Mouse (Mus musculus) embryonic facial prominence, embryonic 13.5 days (tissue): ENCODE data around the gene Runx3. TPM values are rescaled to one million over a fixed set of nuclear protein-coding genes. Genes with fewer than 3 reads are reported as not detected.

Source experiments
- ATAC-seq: fragments of 200-750 bp; cut with Nextera tagmentation; 2 replicates; pipeline ENCODE4 v1.8.0; 2017; ENCODE audit warnings: low read depth; ENCODE audit not compliant: insufficient number of reproducible peaks, insufficient read depth, low FRiP score, low TSS enrichment
- H3K27ac ChIP-seq: fragments of 300-500 bp; sonication (generic); 2 replicates; pipeline ENCODE4 v1.5.1; 2015; ENCODE audit warnings: moderate library complexity, mild to moderate bottlenecking, inconsistent platforms
- H3K27me3 ChIP-seq: fragments of 300-500 bp; sonication (generic); 2 replicates; pipeline ENCODE4 v1.6.1; 2015; ENCODE audit warnings: mild to moderate bottlenecking, inconsistent platforms
- H3K36me3 ChIP-seq: fragments of 300-500 bp; sonication (generic); 2 replicates; pipeline ENCODE4 v1.6.1; 2015; ENCODE audit warnings: mild to moderate bottlenecking, inconsistent platforms
- H3K4me1 ChIP-seq: fragments of 300-500 bp; sonication (generic); 2 replicates; pipeline ENCODE4 v1.6.1; 2015; ENCODE audit warnings: inconsistent platforms
- H3K4me2 ChIP-seq: fragments of 300-500 bp; sonication (generic); 2 replicates; pipeline ENCODE4 v1.6.1; 2015; ENCODE audit warnings: moderate library complexity, mild to moderate bottlenecking, inconsistent platforms
- H3K4me3 ChIP-seq: fragments of 300-500 bp; sonication (generic); 2 replicates; pipeline ENCODE4 v1.5.1; 2015; ENCODE audit warnings: mild to moderate bottlenecking, inconsistent platforms
- H3K9ac ChIP-seq: fragments of 300-500 bp; sonication (generic); 2 replicates; pipeline ENCODE4 v1.6.1; 2015; ENCODE audit warnings: mild to moderate bottlenecking, inconsistent platforms
- H3K9me3 ChIP-seq: fragments of 300-500 bp; sonication (generic); 2 replicates; pipeline ENCODE4 v1.6.1; 2016; ENCODE audit warnings: inconsistent platforms
- WGBS: fragments of 180-500 bp; shearing (Covaris S2); methylation state at CpG from one replicate; pipeline ENCODE4 v1.1.7; 2015; ENCODE audit warnings: mixed read lengths; 5-methylcytosine and 5-hydroxymethylcytosine counted together
- polyA plus RNA-seq: library from polyadenylated mRNA; unstranded; fragments of >200 nt; fragmentation: Nextera tagmentation; extraction: Ambion mirVana; gene quantifications from 2 replicates; pipeline ENCODE4 v1.2.1, GENCODE M21; 2015

Gene Runx3
- polyA plus RNA-seq, 1 experiment from 2014 or later: 3.1 TPM

- Histone ChIP-seq H3K4me2 (no peak overlapping the region), H3K9ac (no peak overlapping the region), H3K4me3 (no peak overlapping the region), H3K27me3 (peaks cover 9% of the 10 kb centered on the region; the same call in 1 of the 2 replicates), H3K4me1 (peaks cover 23% of the 10 kb centered on the region), H3K9me3 (no peaks in the 10 kb centered on the region), H3K27ac (no peak overlapping the region), H3K36me3 (no peaks in the 10 kb centered on the region)
- no peak for ATAC-seq
- WGBS: 83% methylated on average over 13 of the region's 13 CpGs
Observed at GRCm38 (mm10) chr4:135090613-135091012, 29.8 kb upstream of the Runx3 start.

- Histone ChIP-seq H3K36me3 (no peaks in the 10 kb centered on the region), H3K4me2 (no peak overlapping the region), H3K27me3 (peaks cover 5% of the 10 kb centered on the region; the same call in 1 of the 2 replicates), H3K4me3 (no peak overlapping the region), H3K27ac (no peak overlapping the region), H3K4me1 (peaks cover 26% of the 10 kb centered on the region), H3K9ac (no peak overlapping the region), H3K9me3 (no peaks in the 10 kb centered on the region)
- 21% methylated on average over 3 of the region's 3 CpGs for WGBS
- no peak for ATAC-seq
Observed at GRCm38 (mm10) chr4:135092871-135093270, 27.6 kb upstream of the Runx3 start.

- Histone ChIP-seq H3K9me3 (no peaks in the 10 kb centered on the region), H3K4me2 (no peak overlapping the region), H3K27ac (no peak overlapping the region), H3K27me3 (no peaks in the 10 kb centered on the region), H3K4me3 (no peak overlapping the region), H3K9ac (no peak overlapping the region), H3K4me1 (peaks cover 14% of the 10 kb centered on the region), H3K36me3 (no peaks in the 10 kb centered on the region)
- no peak for ATAC-seq
- 72% methylated on average over 8 of the region's 8 CpGs for WGBS
Observed at GRCm38 (mm10) chr4:135095693-135096092, 24.8 kb upstream of the Runx3 start.

GRCm38 (mm10) chr4:135097910-135098891 is 22.3 kb upstream of the Runx3 start:
- H3K4me3 ChIP-seq: no peak overlapping the region
- WGBS: 86% methylated on average over 17 of the region's 17 CpGs
- ATAC-seq: no peak

GRCm38 (mm10) chr4:135102019-135102740 is 18.3 kb upstream of the Runx3 start:
- Histone ChIP-seq H3K4me3 (no peak overlapping the region), H3K4me2 (no peak overlapping the region), H3K27me3 (peaks cover 16% of the 10 kb centered on the region), H3K27ac (no peak overlapping the region), H3K36me3 (no peaks in the 10 kb centered on the region), H3K9me3 (no peaks in the 10 kb centered on the region), H3K4me1 (peaks cover 4% of the 10 kb centered on the region; the same call in 1 of the 2 replicates), H3K9ac (no peak overlapping the region)
- ATAC-seq: no peak
- 78% methylated on average over 13 of the region's 13 CpGs for WGBS

More at GRCm38 (mm10) chr4:135097910-135098891, 22.3 kb upstream of the Runx3 start:
- H3K27ac ChIP-seq: no peak overlapping the region
- H3K36me3 ChIP-seq: no peaks in the 10 kb centered on the region
- H3K4me1 ChIP-seq: peaks cover 6% of the 10 kb centered on the region
- H3K9ac ChIP-seq: no peak overlapping the region
- H3K4me2 ChIP-seq: no peak overlapping the region
- 0 out of 2 replicates have a peak, but pooled peaks cover 4% of the 10 kb centered on the region for H3K27me3 ChIP-seq
- H3K9me3 ChIP-seq: no peaks in the 10 kb centered on the region

- Histone ChIP-seq H3K4me2 (no peak overlapping the region), H3K4me1 (peaks cover 4% of the 10 kb centered on the region; the same call in 1 of the 2 replicates), H3K27me3 (peaks cover 16% of the 10 kb centered on the region), H3K36me3 (no peaks in the 10 kb centered on the region), H3K9me3 (no peaks in the 10 kb centered on the region), H3K4me3 (no peak overlapping the region), H3K9ac (no peak overlapping the region), H3K27ac (no peak overlapping the region)
- no peak for ATAC-seq
- whole genome bisulfite sequencing: 38% methylated on average over 4 of the region's 4 CpGs
Observed at GRCm38 (mm10) chr4:135102761-135103160, 17.7 kb upstream of the Runx3 start.

GRCm38 (mm10) chr4:135103800-135104199 is 16.7 kb upstream of the Runx3 start:
- Histone ChIP-seq H3K27ac (no peak overlapping the region), H3K4me1 (peaks cover 4% of the 10 kb centered on the region; the same call in 1 of the 2 replicates), H3K9ac (no peak overlapping the region), H3K36me3 (no peaks in the 10 kb centered on the region), H3K4me3 (no peak overlapping the region), H3K4me2 (no peak overlapping the region), H3K27me3 (peaks cover 16% of the 10 kb centered on the region), H3K9me3 (no peaks in the 10 kb centered on the region)
- WGBS: 64% methylated on average over 5 of the region's 5 CpGs
- no peak for ATAC-seq

- 32% methylated on average over 4 of the region's 4 CpGs for WGBS
- no peak overlapping the region for H3K4me2 ChIP-seq
- no peak overlapping the region for H3K4me3 ChIP-seq
- H3K4me1 ChIP-seq: peaks cover 4% of the 10 kb centered on the region; the same call in 1 of the 2 replicates
- H3K27ac ChIP-seq: no peak overlapping the region
- no peaks in the 10 kb centered on the region for H3K36me3 ChIP-seq
- H3K9ac ChIP-seq: no peak overlapping the region
- peaks cover 24% of the 10 kb centered on the region for H3K27me3 ChIP-seq
- no peak for ATAC-seq
- H3K9me3 ChIP-seq: peaks cover 5% of the 10 kb centered on the region
Observed at GRCm38 (mm10) chr4:135106968-135107367, 13.5 kb upstream of the Runx3 start.

- H3K27me3 ChIP-seq: peaks cover 17% of the 10 kb centered on the region
- peaks cover 12% of the 10 kb centered on the region for H3K9me3 ChIP-seq
- H3K4me2 ChIP-seq: no peak overlapping the region
- H3K4me1 ChIP-seq: peaks cover 4% of the 10 kb centered on the region; the same call in 1 of the 2 replicates
- H3K36me3 ChIP-seq: no peaks in the 10 kb centered on the region
- no peak for ATAC-seq
- WGBS: 72% methylated on average over 3 of the region's 3 CpGs
- no peak overlapping the region for H3K4me3 ChIP-seq
- no peak overlapping the region for H3K27ac ChIP-seq
- no peak overlapping the region for H3K9ac ChIP-seq
Observed at GRCm38 (mm10) chr4:135108666-135109065, 11.8 kb upstream of the Runx3 start.

- Histone ChIP-seq H3K9ac (no peak overlapping the region), H3K36me3 (no peaks in the 10 kb centered on the region), H3K27me3 (peaks cover 8% of the 10 kb centered on the region; the same call in 1 of the 2 replicates), H3K4me2 (no peak overlapping the region), H3K9me3 (peaks cover 12% of the 10 kb centered on the region), H3K4me1 (peaks cover 13% of the 10 kb centered on the region), H3K27ac (no peak overlapping the region), H3K4me3 (no peak overlapping the region)
- 89% methylated on average over 8 of the region's 8 CpGs for WGBS
- no peak for ATAC-seq
Observed at GRCm38 (mm10) chr4:135113656-135114055, 6.8 kb upstream of the Runx3 start.

- no peak overlapping the region for H3K27ac ChIP-seq
- H3K9me3 ChIP-seq: peaks cover 12% of the 10 kb centered on the region
- no peak overlapping the region for H3K4me3 ChIP-seq
- H3K9ac ChIP-seq: no peak overlapping the region
- no peak overlapping the region for H3K4me2 ChIP-seq
- no peak for ATAC-seq
- no peaks in the 10 kb centered on the region for H3K36me3 ChIP-seq
- H3K27me3 ChIP-seq: peaks cover 8% of the 10 kb centered on the region; the same call in 1 of the 2 replicates
- 83% methylated on average over 10 of the region's 10 CpGs for WGBS
- peaks cover 17% of the 10 kb centered on the region for H3K4me1 ChIP-seq
Observed at GRCm38 (mm10) chr4:135114301-135114700, 6.2 kb upstream of the Runx3 start.
